Mouse (Mus musculus) urinary bladder, postnatal 25 days (tissue): ENCODE measurements around the gene Extl1.
"Not testable (repeated sequence)": the region's sequence is repeated elsewhere in the genome, so short reads cannot be mapped to it uniquely, and the experiment has no call there.

Source experiments
- DNase-seq: peaks from one replicate; pipeline ENCODE4 v3.0.0; 2022; ENCODE audit warnings: low spot score

The Extl1 gene

DNA sequence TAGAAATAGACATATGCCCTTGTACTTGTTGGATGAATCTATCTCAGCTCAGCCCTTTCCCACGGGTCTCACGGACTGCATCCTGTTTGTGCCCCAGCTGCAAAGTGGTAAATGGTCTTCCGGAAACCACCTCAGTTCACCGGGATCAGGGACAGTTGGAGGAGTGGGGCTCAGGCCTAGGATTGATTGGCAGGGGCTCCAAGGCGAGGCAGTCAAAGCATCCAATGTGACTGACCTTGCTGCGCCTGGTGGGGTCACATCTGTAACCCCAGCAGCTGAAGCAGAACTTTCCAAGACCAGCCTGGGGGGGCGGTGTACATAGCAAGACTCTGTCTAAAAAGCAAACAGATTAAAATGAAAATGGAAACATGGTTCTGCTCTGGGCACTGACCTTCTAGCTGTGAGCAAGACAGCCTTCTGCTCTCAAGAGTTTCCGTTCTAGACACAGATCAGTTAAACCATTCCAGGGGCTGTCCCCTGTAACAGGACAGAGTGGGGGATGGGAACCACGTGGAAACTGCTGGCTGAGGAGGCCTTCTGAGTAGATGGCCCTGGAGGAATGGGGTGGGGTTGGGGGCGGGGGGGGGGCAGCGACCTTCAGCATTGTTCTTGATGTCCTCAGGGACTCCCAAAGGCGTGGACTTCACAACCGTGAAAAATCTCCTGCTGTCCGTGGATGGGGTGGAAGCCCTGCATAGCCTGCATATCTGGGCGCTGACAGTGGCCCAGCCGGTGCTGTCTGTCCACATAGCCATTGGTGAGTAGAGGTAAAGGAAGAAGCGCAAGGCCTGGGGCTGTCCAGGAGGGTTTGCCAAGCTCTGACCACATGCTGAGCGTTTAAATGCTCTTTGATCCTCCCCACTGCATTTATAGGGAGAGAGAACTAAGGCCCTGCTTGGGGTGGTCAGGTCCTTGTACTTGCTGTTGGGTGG lies 32.1 kb downstream of the Extl1 start:
- DNase-seq = no peak

- DNase-seq = no peak
Measured at GRCm38 (mm10) chr4:134350641-134351040, 33.0 kb downstream of the Extl1 start.

DNA sequence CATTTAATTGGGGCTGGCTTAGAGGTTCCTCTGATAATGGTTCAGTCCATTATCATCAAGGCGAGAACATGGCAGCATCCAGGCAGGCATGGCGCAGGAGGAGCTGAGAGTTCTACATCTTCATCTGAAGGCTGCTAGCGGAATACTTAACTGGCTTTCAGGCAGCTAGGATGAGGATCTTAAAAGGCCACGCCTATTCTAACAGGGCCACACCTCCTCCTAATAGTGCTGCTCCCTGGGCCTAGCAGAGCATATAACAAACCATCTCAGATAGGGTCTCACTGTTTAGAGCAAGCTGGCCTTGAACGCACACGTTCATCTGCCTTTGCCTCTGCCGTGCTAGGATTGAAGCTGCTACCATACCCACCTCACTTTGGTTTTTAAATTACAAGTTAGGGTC lies 33.8 kb downstream of the Extl1 start:
- DNase-seq = no peak

DNA sequence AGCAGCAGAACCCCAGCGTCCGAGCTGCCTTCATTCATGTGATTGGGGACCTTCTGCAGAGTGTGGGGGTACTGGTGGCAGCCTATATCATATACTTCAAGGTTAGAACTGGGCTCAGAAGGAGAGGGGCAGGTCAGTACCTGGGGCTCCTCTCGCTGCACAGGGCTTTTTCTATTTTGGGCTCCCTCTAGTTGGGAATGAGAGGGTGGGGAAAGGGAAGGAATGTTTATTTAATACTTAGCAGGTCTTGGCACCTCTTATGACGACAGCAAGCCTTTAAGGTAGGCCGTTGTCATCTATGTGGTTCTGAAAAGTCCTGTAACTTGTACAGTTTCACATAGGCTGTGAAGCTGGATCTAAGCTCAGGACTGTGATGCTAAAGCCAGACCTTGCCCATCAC lies 35.1 kb downstream of the Extl1 start:
- DNase-seq = no peak

- DNase-seq = no peak
Measured at GRCm38 (mm10) chr4:134348078-134348477, 35.6 kb downstream of the Extl1 start.

GRCm38 (mm10) chr4:134345802-134346201 lies 37.8 kb downstream of the Extl1 start:
- DNase-seq = no peak

DNA sequence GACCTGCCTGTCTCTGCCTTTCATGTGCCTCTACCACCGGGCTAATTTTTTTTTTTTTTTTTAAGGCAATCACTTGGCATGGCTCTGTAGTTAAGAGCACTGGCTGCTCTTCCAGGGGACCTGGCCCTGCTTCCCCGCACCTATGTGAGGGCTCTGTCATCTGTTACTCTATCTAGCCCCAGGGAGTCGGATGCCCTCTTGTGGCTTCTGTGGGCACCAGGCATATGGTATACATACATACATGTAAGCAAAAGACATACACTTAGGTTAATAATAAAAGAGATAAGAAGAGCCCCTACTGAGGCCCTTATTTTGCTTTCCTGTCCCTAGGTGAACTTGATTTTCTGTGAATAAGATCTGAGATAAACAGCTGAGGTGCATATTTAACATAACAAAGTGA lies 39.0 kb downstream of the Extl1 start:
- DNase-seq = no peak

DNA sequence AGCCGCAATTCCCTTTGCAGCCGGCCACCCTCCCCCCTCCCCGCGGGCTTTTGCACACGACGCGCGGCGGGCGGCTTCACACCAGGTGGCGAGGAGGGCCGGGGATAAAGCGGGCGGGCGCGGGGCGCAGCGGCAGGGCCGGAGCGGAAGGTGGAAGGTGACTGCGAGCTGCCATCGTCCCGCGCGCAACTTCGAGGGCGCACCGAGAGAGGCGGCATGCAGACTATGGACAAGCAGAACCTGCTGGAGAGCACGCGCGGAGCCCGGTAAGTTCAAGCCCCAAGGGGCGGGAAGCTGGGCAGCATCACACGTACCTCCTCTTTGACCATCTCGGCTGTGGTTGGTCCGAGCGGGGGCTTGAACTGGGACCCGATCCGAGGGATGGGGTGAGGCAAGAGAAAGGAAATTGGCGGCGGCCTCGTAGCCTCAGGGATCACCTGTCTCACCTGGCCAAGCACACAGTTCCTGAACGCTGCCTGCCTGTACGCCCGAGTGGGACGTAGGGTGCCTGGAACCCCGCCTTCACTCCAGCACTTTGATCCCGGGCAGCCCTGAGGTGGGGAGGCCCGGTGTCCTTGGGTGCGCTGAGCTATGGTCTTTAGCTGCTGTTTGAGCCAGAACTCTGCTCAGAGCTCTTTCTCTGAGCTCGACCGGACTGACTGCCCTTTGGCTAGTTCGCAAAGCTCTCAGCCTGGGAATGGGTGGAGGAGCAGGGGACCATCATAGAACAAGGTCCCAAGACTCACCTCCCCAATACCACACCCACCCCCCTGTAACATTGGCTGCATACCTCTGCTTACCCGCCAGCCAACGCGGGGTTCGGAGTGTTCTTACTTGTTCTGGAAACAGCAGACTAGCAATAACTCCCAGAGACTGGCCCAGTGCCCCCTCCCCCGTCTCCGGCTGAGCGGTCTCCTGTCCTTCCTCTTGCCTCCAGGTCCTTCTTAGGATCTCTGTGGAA lies 40.3 kb downstream of the Extl1 start, which contains the start of gene Slc30a2:
Gene Slc30a2, plus strand, starts transcription at position 111 of the 961 bp plus-strand sequence.
- no peak for DNase-seq

GRCm38 (mm10) chr4:134342213-134342779 lies 41.4 kb downstream of the Extl1 start:
- DNase-seq = no peak

GRCm38 (mm10) chr4:134341231-134341630 lies 42.4 kb downstream of the Extl1 start:
- DNase-seq = not testable (repeated sequence)

GRCm38 (mm10) chr4:134330281-134330680 lies 53.4 kb downstream of the Extl1 start:
- DNase-seq = no peak

GRCm38 (mm10) chr4:134328832-134329231 lies 54.8 kb downstream of the Extl1 start:
- DNase-seq = no peak

DNA sequence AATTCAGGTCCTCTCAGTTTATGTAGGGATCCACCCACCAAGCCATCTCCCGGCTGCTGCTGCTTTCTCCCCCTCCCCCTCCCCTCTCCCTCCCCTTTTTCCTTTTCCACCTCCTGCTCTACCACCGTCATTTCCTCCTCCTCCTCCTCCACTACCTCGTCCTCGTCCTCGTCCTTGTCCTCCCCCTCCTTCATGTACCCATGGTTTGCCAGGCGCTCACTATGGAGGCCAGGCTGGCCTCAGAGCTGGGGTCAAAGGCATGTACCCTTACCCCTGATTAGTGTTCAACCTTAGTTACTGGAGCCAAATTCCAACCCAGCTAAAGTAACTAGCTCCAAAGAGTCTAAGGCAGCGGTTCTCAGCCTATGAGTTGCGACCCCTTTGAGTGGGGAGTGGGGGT lies 55.5 kb downstream of the Extl1 start:
- DNase-seq = no peak

DNA sequence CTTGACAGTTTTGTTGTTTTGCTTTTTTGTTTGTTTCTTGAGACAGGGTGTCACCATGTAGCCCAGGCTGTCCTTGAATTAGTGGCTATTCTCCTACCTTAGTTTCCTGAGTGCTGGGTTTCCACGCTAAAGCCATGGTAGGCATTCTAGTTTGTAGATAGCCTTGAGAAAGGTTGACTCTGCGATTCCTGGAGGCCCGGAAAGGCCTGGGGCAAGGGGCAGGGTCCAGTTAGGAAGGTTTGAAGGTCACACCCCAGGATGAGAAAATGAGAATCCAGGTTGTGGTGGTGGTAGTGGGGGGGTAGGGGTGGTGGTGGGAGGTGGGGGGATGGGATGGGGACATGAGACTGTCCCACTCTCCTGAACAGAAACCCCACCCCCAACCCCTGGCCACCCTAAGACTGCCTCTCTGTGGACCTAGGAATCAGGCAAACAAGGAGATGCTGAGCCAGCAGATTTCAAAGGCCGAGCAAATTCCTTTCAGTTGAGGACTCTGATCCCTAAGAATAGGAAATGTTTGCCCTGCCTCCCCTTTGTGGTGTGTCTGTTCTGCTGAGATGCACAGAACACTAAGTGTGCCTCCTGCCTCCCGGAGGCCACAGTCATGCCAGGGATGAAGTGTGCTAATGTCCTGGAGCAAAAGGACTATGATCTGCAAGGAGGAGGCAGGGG lies 56.7 kb downstream of the Extl1 start:
- no peak for DNase-seq

DNA sequence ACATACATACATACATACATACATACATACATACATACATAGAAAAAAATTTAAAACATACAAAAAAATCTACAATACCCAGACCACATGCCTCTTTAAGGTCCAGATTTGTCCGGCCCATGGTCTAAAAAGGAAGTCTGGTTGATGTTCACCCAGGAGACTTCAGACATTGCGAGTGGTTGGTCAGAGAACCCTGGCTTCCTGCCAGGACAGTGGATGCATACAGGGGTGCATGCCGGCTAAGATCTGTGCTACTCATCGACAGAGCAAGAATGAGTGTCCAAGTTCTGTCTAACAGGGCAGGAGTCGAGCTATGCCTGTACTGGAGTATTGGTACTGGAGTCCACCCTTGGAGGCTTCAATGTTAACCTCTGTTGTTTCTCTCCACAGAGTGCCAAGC lies 59.0 kb downstream of the Extl1 start:
- DNase-seq = no peak

DNA sequence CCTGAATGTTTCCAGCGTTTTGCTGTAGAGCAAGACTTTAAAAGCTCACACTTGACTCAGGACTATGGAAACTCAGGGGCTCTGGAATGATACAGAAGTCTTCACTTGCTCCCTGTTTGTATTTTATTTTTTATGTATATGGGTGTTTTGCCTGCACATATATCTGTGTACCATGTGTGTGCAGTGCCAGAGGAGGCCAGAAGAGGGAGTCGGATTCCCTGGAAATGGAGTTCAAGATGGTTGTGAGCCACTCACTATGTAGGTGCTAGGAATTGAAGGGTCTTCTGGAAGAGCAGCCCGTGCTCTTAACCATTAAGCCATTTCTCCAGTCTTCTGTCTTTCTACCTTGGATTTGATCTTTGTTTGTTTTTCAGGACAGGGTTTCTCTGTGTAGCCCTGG lies 62.1 kb downstream of the Extl1 start:
- DNase-seq = no peak

GRCm38 (mm10) chr4:134319674-134320073 lies 64.0 kb downstream of the Extl1 start:
- no peak for DNase-seq

DNA sequence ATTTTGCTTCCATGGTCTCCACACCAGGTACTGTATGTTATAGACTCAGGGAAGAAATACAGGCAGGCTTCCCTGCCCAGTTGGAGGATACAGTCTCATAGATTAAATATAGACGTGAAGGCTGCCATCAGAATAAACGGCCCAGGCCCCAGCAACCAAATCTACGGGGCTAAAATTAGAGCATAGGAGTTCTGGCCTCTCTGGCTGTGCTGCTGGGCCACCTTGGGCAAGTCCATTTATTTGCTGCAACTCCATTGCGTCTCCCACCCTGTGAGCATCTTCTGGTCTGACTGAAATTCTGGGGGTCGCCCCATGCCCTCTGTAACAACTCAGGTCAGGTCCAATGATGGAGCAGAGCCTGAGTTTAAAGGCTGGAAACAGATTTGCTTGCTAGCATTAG lies 64.6 kb downstream of the Extl1 start:
- no peak for DNase-seq

DNA sequence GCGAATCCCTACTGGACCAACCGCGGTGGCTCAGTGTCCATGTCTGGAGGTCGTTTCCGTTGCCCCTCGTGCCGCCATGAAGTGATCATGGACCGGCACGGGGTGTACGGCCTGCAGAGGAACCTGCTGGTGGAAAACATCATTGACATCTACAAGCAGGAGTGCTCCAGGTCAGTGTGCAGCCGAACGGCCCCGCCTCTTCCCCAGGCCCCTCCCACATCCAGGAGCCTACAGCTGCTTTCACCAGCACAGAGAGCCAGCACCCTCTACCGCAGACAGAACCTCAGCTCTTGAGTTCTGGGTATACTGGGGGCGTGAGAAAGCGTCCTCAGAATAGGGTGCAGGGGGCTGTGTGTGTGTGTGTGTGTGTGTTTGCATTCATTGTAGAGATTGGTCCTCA lies 67.3 kb downstream of the Extl1 start:
- DNase-seq = no peak

GRCm38 (mm10) chr4:134315470-134315869 lies 68.2 kb downstream of the Extl1 start:
- no peak for DNase-seq

DNA sequence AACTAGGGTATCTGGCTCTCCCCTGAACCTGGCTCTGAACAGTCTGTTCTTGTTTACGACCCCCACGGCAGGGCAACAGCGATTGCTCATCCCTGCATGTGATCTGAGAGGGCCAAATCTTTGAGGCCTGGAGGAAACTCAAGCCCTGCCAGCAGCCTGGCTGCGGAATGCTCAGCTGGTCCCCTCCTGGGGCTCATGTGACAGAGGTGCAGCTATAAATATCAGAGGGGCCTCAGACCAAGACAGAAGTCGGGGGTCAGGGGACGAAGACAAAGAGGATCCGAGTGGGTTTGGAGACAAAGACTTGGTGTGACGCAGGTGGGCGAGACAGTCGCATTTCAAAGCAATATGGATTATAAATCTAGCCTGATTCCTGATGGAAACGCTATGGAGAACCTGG lies 68.8 kb downstream of the Extl1 start, which contains the start of gene Trim63:
Gene Trim63, plus strand, starts transcription at position 245 of the 400 bp plus-strand sequence.
- no peak for DNase-seq
